In the genomic region with DNA sequence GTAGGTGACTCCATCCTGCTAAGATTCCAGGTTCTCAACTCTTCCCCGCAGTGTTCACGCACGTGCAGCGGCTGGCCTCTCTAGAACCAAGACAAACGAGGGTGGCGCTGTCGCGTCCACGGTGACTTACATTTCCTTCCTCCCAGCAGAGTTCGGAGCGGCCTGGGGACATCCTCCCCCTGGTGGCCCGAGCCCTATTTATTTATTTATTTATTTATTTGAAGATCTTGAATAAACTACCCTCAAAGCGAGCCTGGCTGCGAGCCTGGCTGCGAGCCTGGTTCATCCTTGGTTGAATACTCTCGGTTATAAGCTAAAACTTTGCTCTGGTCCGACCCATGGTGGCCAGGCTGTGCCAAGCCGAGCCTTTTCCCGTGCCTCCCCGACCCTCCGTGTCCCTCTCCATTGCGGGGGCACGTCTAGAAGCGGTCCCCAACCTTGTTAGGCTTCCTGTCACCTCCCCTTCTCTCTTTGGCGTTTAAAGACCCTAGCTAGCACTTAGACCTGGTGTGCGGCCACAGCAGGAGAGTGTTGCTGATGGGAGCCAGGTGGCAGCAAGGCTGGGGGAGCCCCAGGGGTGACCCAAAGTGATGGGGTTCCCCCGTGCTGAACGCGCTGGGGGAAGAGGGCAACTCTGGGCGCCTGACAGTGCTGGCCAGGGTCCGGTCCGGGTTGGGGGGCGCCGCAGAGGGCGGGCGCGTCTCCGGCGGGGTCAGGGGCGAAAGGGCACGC, we compare ENCODE assay signal across 8 mouse cellular contexts. TPM values are rescaled to one million over a fixed set of nuclear protein-coding genes. Genes with fewer than 3 reads are reported as not detected.
DNase-seq lines count a peak whose midpoint lies in the region; ATAC-seq and TF ChIP-seq lines count a peak whose summit lies in the region.

No protein-coding gene starts in this region.

- H3K9me3 ChIP-seq in lung, embryonic 14.5 days (ENCODE audit: low read depth, low read length), result no peaks in the 10 kb centered on the region
- H3K9me3 ChIP-seq in neural tube, embryonic 14.5 days (ENCODE audit: control insufficient read depth, low read length), result no peaks in the 10 kb centered on the region

- no peaks in the 10 kb centered on the region for H3K36me3 ChIP-seq in kidney, adult 2 months (ENCODE audit: control insufficient read depth, insufficient read depth, low read length)
- H3K36me3 ChIP-seq in lung, embryonic 14.5 days (ENCODE audit: insufficient read depth), result no peaks in the 10 kb centered on the region
- H3K36me3 ChIP-seq in neural tube, embryonic 14.5 days (ENCODE audit: control insufficient read depth, insufficient read depth, low read length), result no peaks in the 10 kb centered on the region

- peaks cover 3% of the 10 kb centered on the region; the same call in 1 of the 2 replicates for H3K4me1 ChIP-seq in kidney, adult 2 months (ENCODE audit: control insufficient read depth, insufficient read depth, low read length)
- H3K4me1 ChIP-seq in lung, embryonic 14.5 days (ENCODE audit: insufficient read depth), result peaks cover 24% of the 10 kb centered on the region
- H3K4me1 ChIP-seq in neural tube, embryonic 14.5 days (ENCODE audit: control insufficient read depth, insufficient read depth, low read length), result peaks cover 24% of the 10 kb centered on the region; the same call in 1 of the 2 replicates

- 3% methylated on average over 40 of the region's 41 CpGs for WGBS in kidney, adult 2 months
- 1% methylated on average over 39 of the region's 41 CpGs for WGBS in lung, embryonic 14.5 days
- WGBS in neural tube, embryonic 14.5 days, result 1% methylated on average over 38 of the region's 41 CpGs

- no peak overlapping the region for H3K4me3 ChIP-seq in layer of hippocampus, adult 2 months
- H3K4me3 ChIP-seq in kidney, adult 2 months (ENCODE audit: insufficient read depth, low read depth, low read length), result no peak overlapping the region
- H3K4me3 ChIP-seq in lung, embryonic 14.5 days (ENCODE audit: low read depth, low read length), result peak overlapping the region; percentile 34
- peak overlapping the region; percentile 17; the same call in 1 of the 2 replicates for H3K4me3 ChIP-seq in neural tube, embryonic 14.5 days (ENCODE audit: low read depth, low read length)

- H3K9ac ChIP-seq in lung, embryonic 14.5 days, result peak overlapping the region; percentile 48; the same call in 1 of the 2 replicates
- no peak overlapping the region; the same call in 1 of the 2 replicates for H3K9ac ChIP-seq in neural tube, embryonic 14.5 days (replicated peaks; ENCODE audit: low read depth, low read length)

- no peak for TF ChIP-seq POLR2A in kidney, adult 2 months (IDR thresholded peaks at IDR 0.05; ENCODE audit: low read depth, low read length)

- DNase-seq in layer of hippocampus, adult 2 months (ENCODE audit: low spot score in 2 of 2), result no peak
- no peak for DNase-seq in layer of hippocampus, adult 9-10 months (ENCODE audit: low spot score)
- peak; percentile 55 to 56 for DNase-seq in adrenal gland, postnatal 36 days
- DNase-seq in forelimb bud, embryonic 11.5 days (ENCODE audit: low read depth, low spot score), result peak; percentile 60
- DNase-seq in kidney, adult 2 months, result peak; percentile 22
- DNase-seq in lung, embryonic 14.5 days, result peak; percentile 89
- no peak for DNase-seq in frontal cortex, postnatal 25 days (ENCODE audit: low spot score in 2 of 2)

- peak; percentile 63 for TF ChIP-seq CTCF in layer of hippocampus, adult 2 months (conservative IDR thresholded peaks at IDR 0.05)
- peak; percentile 32; the same call in 1 of the 2 replicates for TF ChIP-seq CTCF in kidney, adult 2 months (conservative IDR thresholded peaks at IDR 0.05; ENCODE audit: insufficient read depth, insufficient read length, low read depth, low read length)
- TF ChIP-seq CTCF in lung, embryonic 14.5 days (IDR thresholded peaks at IDR 0.05; ENCODE audit: low read depth), result peak; percentile 79

- H3K4me2 ChIP-seq in lung, embryonic 14.5 days, result peak overlapping the region; percentile 81
- peak overlapping the region; percentile 39 for H3K4me2 ChIP-seq in neural tube, embryonic 14.5 days (ENCODE audit: low read depth, low read length)

- peaks cover 10% of the 10 kb centered on the region; the same call in 1 of the 2 replicates for H3K27me3 ChIP-seq in kidney, adult 2 months (replicated peaks; ENCODE audit: control insufficient read depth, insufficient read depth, low read length)
- peaks cover 49% of the 10 kb centered on the region for H3K27me3 ChIP-seq in lung, embryonic 14.5 days (ENCODE audit: insufficient read depth, low read length)
- peaks cover 44% of the 10 kb centered on the region for H3K27me3 ChIP-seq in neural tube, embryonic 14.5 days (ENCODE audit: control insufficient read depth, insufficient read depth, low read length)

- H3K27ac ChIP-seq in layer of hippocampus, adult 2 months, result no peak overlapping the region
- H3K27ac ChIP-seq in kidney, adult 2 months (ENCODE audit: insufficient read depth, low read depth, low read length), result no peak overlapping the region
- no peak overlapping the region for H3K27ac ChIP-seq in lung, embryonic 14.5 days (ENCODE audit: low read depth)
- no peak overlapping the region for H3K27ac ChIP-seq in neural tube, embryonic 14.5 days (ENCODE audit: low read depth, low read length)

- peak; percentile 57 for ATAC-seq in lung, embryonic 14.5 days (ENCODE audit: insufficient read depth)
- no peak for ATAC-seq in neural tube, embryonic 14.5 days (ENCODE audit: low read depth)

RNA-seq across cellular contexts. Expression of gene 1700067P10Rik, which starts 8.1 kb away (rescaled TPM):
- total RNA-seq in layer of hippocampus, adult 2 months (2021), result not detected
- total RNA-seq in adrenal gland, postnatal 36 days (2021), result not detected
- not detected in 2 replicates for polyA plus RNA-seq in kidney, adult 2 months (2012; rRNA removed)
- polyA plus RNA-seq in lung, embryonic 14.5 days (2014; fragmentation: Nextera tagmentation; extraction: Ambion mirVana), result not detected in 2 replicates
- polyA plus RNA-seq in neural tube, embryonic 14.5 days (2014; fragmentation: Nextera tagmentation; extraction: Ambion mirVana), result not detected in 2 replicates

RNA-seq across cellular contexts. Expression of gene 9830107B12Rik, which starts 48.9 kb away (rescaled TPM):
- not detected for total RNA-seq in layer of hippocampus, adult 2 months (2021)
- not detected for total RNA-seq in adrenal gland, postnatal 36 days (2021)
- not detected in 2 replicates for polyA plus RNA-seq in kidney, adult 2 months (2012; rRNA removed)
- not detected in 2 replicates for polyA plus RNA-seq in lung, embryonic 14.5 days (2014; fragmentation: Nextera tagmentation; extraction: Ambion mirVana)
- polyA plus RNA-seq in neural tube, embryonic 14.5 days (2014; fragmentation: Nextera tagmentation; extraction: Ambion mirVana), result not detected in 2 replicates

RNA-seq across cellular contexts. Expression of gene 1700122O11Rik, which starts 59.1 kb away (rescaled TPM):
- total RNA-seq in layer of hippocampus, adult 2 months (2021), result not detected
- total RNA-seq in adrenal gland, postnatal 36 days (2021), result not detected
- not detected in 2 replicates for polyA plus RNA-seq in kidney, adult 2 months (2012; rRNA removed)
- polyA plus RNA-seq in lung, embryonic 14.5 days (2014; fragmentation: Nextera tagmentation; extraction: Ambion mirVana), result not detected in 2 replicates
- polyA plus RNA-seq in neural tube, embryonic 14.5 days (2014; fragmentation: Nextera tagmentation; extraction: Ambion mirVana), result not detected in 2 replicates

Comparison
In these comparisons a context has a peak if more than half of its experiments do, and no peak if none do; other contexts are left out.
1. DNase-seq: peak in adrenal gland, postnatal 36 days (2 of 2), forelimb bud, embryonic 11.5 days (single experiment), kidney, adult 2 months (single experiment) and lung, embryonic 14.5 days (single experiment); none in layer of hippocampus, adult 2 months (0 of 2), layer of hippocampus, adult 9-10 months (single experiment) and frontal cortex, postnatal 25 days (0 of 2).
2. H3K4me3 ChIP-seq: peak in lung, embryonic 14.5 days (single experiment) and neural tube, embryonic 14.5 days (single experiment); none in layer of hippocampus, adult 2 months (single experiment) and kidney, adult 2 months (single experiment).
3. Peak in every context shown above with its lines, with median percentiles within 50 percentile points of each other: CTCF ChIP-seq.